In the genomic region with DNA sequence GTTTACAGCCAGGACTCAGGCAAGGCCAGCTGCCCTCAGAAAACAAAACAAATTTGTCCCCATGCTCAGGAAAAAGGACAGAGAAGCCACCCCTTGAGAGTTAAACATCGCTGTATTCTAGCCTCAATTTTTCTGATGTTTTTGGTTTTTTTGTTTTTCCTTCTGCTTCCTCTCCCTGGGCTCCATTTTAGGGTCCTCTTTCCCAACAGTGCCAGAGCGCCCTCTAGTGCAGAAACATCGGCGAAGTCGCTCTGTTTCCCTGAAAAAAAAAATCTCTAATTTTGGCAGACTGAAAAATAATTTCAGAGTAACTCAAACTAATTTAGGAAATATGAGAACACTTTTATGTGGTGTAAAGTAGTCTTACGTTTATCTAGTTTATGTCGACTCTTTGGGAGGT, we compare ENCODE assay signal across 8 mouse cellular contexts. TPM values are rescaled to one million over a fixed set of nuclear protein-coding genes. Genes with fewer than 3 reads are reported as not detected.
DNase-seq lines count a peak whose midpoint lies in the region; ATAC-seq and TF ChIP-seq lines count a peak whose summit lies in the region.

No protein-coding gene starts in this region.

- H3K9me3 ChIP-seq in embryonic facial prominence, embryonic 12.5 days = no peaks in the 10 kb centered on the region
- H3K9me3 ChIP-seq in intestine, postnatal 0 days (ENCODE audit: control insufficient read depth) = no peaks in the 10 kb centered on the region
- no peaks in the 10 kb centered on the region for H3K9me3 ChIP-seq in limb, embryonic 14.5 days (ENCODE audit: control insufficient read depth, low read length)

- no peak for ATAC-seq in embryonic facial prominence, embryonic 12.5 days (ENCODE audit: insufficient number of reproducible peaks, insufficient read depth, low FRiP score, low TSS enrichment)
- no peak for ATAC-seq in intestine, postnatal 0 days
- no peak for ATAC-seq in limb, embryonic 14.5 days (ENCODE audit: low FRiP score, low read depth)

- H3K4me1 ChIP-seq in bone marrow, adult 2 months (ENCODE audit: control insufficient read depth, insufficient read depth, low read length) = no peaks in the 10 kb centered on the region
- H3K4me1 ChIP-seq in embryonic facial prominence, embryonic 12.5 days = no peaks in the 10 kb centered on the region
- H3K4me1 ChIP-seq in intestine, postnatal 0 days (replicated peaks; ENCODE audit: control insufficient read depth, insufficient read depth, low read length) = no peaks in the 10 kb centered on the region
- H3K4me1 ChIP-seq in limb, embryonic 14.5 days (ENCODE audit: control insufficient read depth, insufficient read depth, low read length) = no peaks in the 10 kb centered on the region

- peak; percentile 61 for TF ChIP-seq CTCF in bone marrow, adult 2 months (IDR thresholded peaks at IDR 0.05; ENCODE audit: control insufficient read depth, insufficient read depth, low read length)
- TF ChIP-seq CTCF in intestine, postnatal 0 days (IDR thresholded peaks at IDR 0.05; ENCODE audit: low read depth) = peak; percentile 88

- H3K36me3 ChIP-seq in embryonic facial prominence, embryonic 12.5 days = no peaks in the 10 kb centered on the region
- no peaks in the 10 kb centered on the region for H3K36me3 ChIP-seq in intestine, postnatal 0 days (ENCODE audit: control insufficient read depth, insufficient read depth)
- no peaks in the 10 kb centered on the region for H3K36me3 ChIP-seq in limb, embryonic 14.5 days (ENCODE audit: control insufficient read depth, insufficient read depth, low read length)

- H3K4me3 ChIP-seq in bone marrow, adult 2 months (replicated peaks; ENCODE audit: control insufficient read depth, low read depth, low read length) = no peak overlapping the region
- H3K4me3 ChIP-seq in embryonic facial prominence, embryonic 12.5 days = no peak overlapping the region
- H3K4me3 ChIP-seq in intestine, postnatal 0 days (ENCODE audit: low read depth, low read length) = no peak overlapping the region
- no peak overlapping the region for H3K4me3 ChIP-seq in limb, embryonic 14.5 days (replicated peaks; ENCODE audit: low read length)

- no peak overlapping the region for H3K9ac ChIP-seq in embryonic facial prominence, embryonic 12.5 days
- H3K9ac ChIP-seq in intestine, postnatal 0 days (ENCODE audit: low read depth, low read length) = no peak overlapping the region
- H3K9ac ChIP-seq in limb, embryonic 14.5 days (ENCODE audit: low read depth, low read length, severe bottlenecking) = no peak overlapping the region

- 0 out of 2 replicates have a peak overlapping the region, but pooled peaks have one; percentile 13 for H3K4me2 ChIP-seq in embryonic facial prominence, embryonic 12.5 days (replicated peaks)
- no peak overlapping the region for H3K4me2 ChIP-seq in intestine, postnatal 0 days (replicated peaks; ENCODE audit: low read depth)
- H3K4me2 ChIP-seq in limb, embryonic 14.5 days (replicated peaks; ENCODE audit: low read depth, low read length, severe bottlenecking) = peak overlapping the region; percentile 6

- DNase-seq in layer of hippocampus, adult 11-12 months (ENCODE audit: low spot score) = peak; percentile 68
- DNase-seq in layer of hippocampus, adult 9-10 months (ENCODE audit: low spot score) = no peak
- DNase-seq in limb, embryonic 14.5 days (ENCODE audit: low spot score) = peak; percentile 74
- peak; percentile 78 for DNase-seq in ovary, postnatal 14 days (ENCODE audit: low spot score)
- DNase-seq in urinary bladder, postnatal 14 days (ENCODE audit: low spot score) = peak; percentile 80

- H3K27me3 ChIP-seq in embryonic facial prominence, embryonic 12.5 days = no peaks in the 10 kb centered on the region
- H3K27me3 ChIP-seq in intestine, postnatal 0 days (replicated peaks; ENCODE audit: control insufficient read depth, insufficient read depth, low read length) = no peaks in the 10 kb centered on the region
- H3K27me3 ChIP-seq in limb, embryonic 14.5 days (ENCODE audit: control insufficient read depth, insufficient read depth, low read length) = no peaks in the 10 kb centered on the region

- TF ChIP-seq POLR2A in bone marrow, adult 2 months (IDR thresholded peaks at IDR 0.05; ENCODE audit: borderline replicate concordance, control insufficient read depth, low read depth, low read length) = no peak
- no peak for TF ChIP-seq POLR2A in limb, embryonic 14.5 days (IDR thresholded peaks at IDR 0.05; ENCODE audit: borderline replicate concordance, extremely low read depth, insufficient read depth, insufficient read length)

- 5% methylated on average over 7 of the region's 7 CpGs for WGBS in bone marrow, adult 2 months
- WGBS in embryonic facial prominence, embryonic 12.5 days = 4% methylated on average over 7 of the region's 7 CpGs
- WGBS in intestine, postnatal 0 days = 2% methylated on average over 7 of the region's 7 CpGs
- WGBS in limb, embryonic 14.5 days = 5% methylated on average over 7 of the region's 7 CpGs

- H3K27ac ChIP-seq in bone marrow, adult 2 months (ENCODE audit: control insufficient read depth, insufficient read depth, low read depth, low read length, poor library complexity) = no peak overlapping the region
- no peak overlapping the region for H3K27ac ChIP-seq in embryonic facial prominence, embryonic 12.5 days
- no peak overlapping the region for H3K27ac ChIP-seq in intestine, postnatal 0 days (ENCODE audit: low read depth, low read length)
- no peak overlapping the region for H3K27ac ChIP-seq in limb, embryonic 14.5 days (replicated peaks; ENCODE audit: low read depth, low read length)

RNA-seq across cellular contexts. Expression of gene Dmgdh, which starts 44.7 kb away (rescaled TPM):
- polyA plus RNA-seq in bone marrow, adult 2 months (2011; ENCODE audit: insufficient read depth, insufficient read length, low replicate concordance, missing spikeins) = 5.6 TPM in 1 of 2 replicates, not detected in the other
- 0.12 TPM in 1 of 2 replicates, not detected in the other for polyA plus RNA-seq in embryonic facial prominence, embryonic 12.5 days (2016; fragmentation: Nextera tagmentation; extraction: Ambion mirVana)
- 0.58 and 0.90 TPM in 2 replicates for polyA plus RNA-seq in intestine, postnatal 0 days (2015; fragmentation: Nextera tagmentation; extraction: Ambion mirVana)
- 0.05 and 0.12 TPM in 2 replicates for polyA plus RNA-seq in limb, embryonic 14.5 days (2012; rRNA removed)
- 0.08 TPM in 1 of 2 replicates, not detected in the other for polyA plus RNA-seq in limb, embryonic 14.5 days (2014; fragmentation: Nextera tagmentation; extraction: Ambion mirVana)

RNA-seq across cellular contexts. Expression of gene Bhmt2, which starts 44.8 kb away (rescaled TPM):
- 1.8 TPM in 1 of 2 replicates, not detected in the other for polyA plus RNA-seq in bone marrow, adult 2 months (2011; ENCODE audit: insufficient read depth, insufficient read length, low replicate concordance, missing spikeins)
- not detected in 2 replicates for polyA plus RNA-seq in embryonic facial prominence, embryonic 12.5 days (2016; fragmentation: Nextera tagmentation; extraction: Ambion mirVana)
- polyA plus RNA-seq in intestine, postnatal 0 days (2015; fragmentation: Nextera tagmentation; extraction: Ambion mirVana) = 0.04 TPM in 1 of 2 replicates, not detected in the other
- 0.04 and 0.06 TPM in 2 replicates for polyA plus RNA-seq in limb, embryonic 14.5 days (2012; rRNA removed)
- polyA plus RNA-seq in limb, embryonic 14.5 days (2014; fragmentation: Nextera tagmentation; extraction: Ambion mirVana) = not detected in 2 replicates

RNA-seq across cellular contexts. Expression of gene Arsb, which starts 52.5 kb away (rescaled TPM):
- polyA plus RNA-seq in bone marrow, adult 2 months (2011; ENCODE audit: insufficient read depth, insufficient read length, low replicate concordance, missing spikeins) = 4.9 and 8.9 TPM in 2 replicates
- polyA plus RNA-seq in embryonic facial prominence, embryonic 12.5 days (2016; fragmentation: Nextera tagmentation; extraction: Ambion mirVana) = 10.4 and 12.5 TPM in 2 replicates
- polyA plus RNA-seq in intestine, postnatal 0 days (2015; fragmentation: Nextera tagmentation; extraction: Ambion mirVana) = 7.4 and 7.9 TPM in 2 replicates
- 40.4 and 48.1 TPM in 2 replicates for polyA plus RNA-seq in limb, embryonic 14.5 days (2012; rRNA removed)
- polyA plus RNA-seq in limb, embryonic 14.5 days (2014; fragmentation: Nextera tagmentation; extraction: Ambion mirVana) = 21.0 and 21.9 TPM in 2 replicates
